Mouse (Mus musculus): Measurements from ENCODE around the gene Prr22. TPM values are rescaled to one million over a fixed set of nuclear protein-coding genes. Genes with fewer than 3 reads are reported as not detected.

Gene Prr22
- 0.77 and 1.1 TPM in 2 replicates for polyA plus RNA-seq (2014; fragmentation: Nextera tagmentation; extraction: Ambion mirVana)

- Histone ChIP-seq H3K4me3 (ENCODE audit: low read depth, low read length) (no peak within 1 kb of the TSS), H3K4me2 (ENCODE audit: low read depth) (no peak within 1 kb of the TSS), H3K9me3 (ENCODE audit: control insufficient read depth, low read length) (no peaks in the 10 kb centered on the region), H3K36me3 (ENCODE audit: control insufficient read depth, insufficient read depth, low read length) (peaks cover 19% of the 10 kb centered on the region), H3K4me1 (ENCODE audit: control insufficient read depth, insufficient read depth, low read length) (0 out of 2 replicates have a peak, but pooled peaks cover 3% of the 10 kb centered on the region), H3K27ac (ENCODE audit: low read depth, low read length) (no peak within 1 kb of the TSS), H3K27me3 (ENCODE audit: control insufficient read depth, insufficient read depth, low read length) (no peaks in the 10 kb centered on the region), H3K9ac (ENCODE audit: low read length) (no peak within 1 kb of the TSS)
- ATAC-seq (ENCODE audit: insufficient read depth, low FRiP score, low TSS enrichment): no peak
- 96% methylated on average over 5 of the region's 5 CpGs for WGBS
- DNase-seq (ENCODE audit: low spot score): no peak
These were observed at the start of gene Prr22 for GRCm38 (mm10) chr17:56769950-56770349. Prr22 (plus strand) TSS chr17:56770250.

GRCm38 (mm10) chr17:56722441-56722840, 47.6 kb upstream of the Prr22 start:
- H3K27me3 ChIP-seq (ENCODE audit: control insufficient read depth, insufficient read depth, low read length): no peaks in the 10 kb centered on the region
- WGBS: 41% methylated on average over 5 of the region's 5 CpGs
- H3K9me3 ChIP-seq (ENCODE audit: control insufficient read depth, low read length): no peaks in the 10 kb centered on the region
- DNase-seq (ENCODE audit: low spot score): no peak
- no peak overlapping the region for H3K27ac ChIP-seq (ENCODE audit: low read depth, low read length)
- H3K4me3 ChIP-seq (ENCODE audit: low read depth, low read length): no peak overlapping the region
- no peak overlapping the region for H3K9ac ChIP-seq (ENCODE audit: low read length)
- H3K36me3 ChIP-seq (ENCODE audit: control insufficient read depth, insufficient read depth, low read length): peaks cover 6% of the 10 kb centered on the region
- no peak for ATAC-seq (ENCODE audit: insufficient read depth, low FRiP score, low TSS enrichment)
- peaks cover 4% of the 10 kb centered on the region for H3K4me1 ChIP-seq (ENCODE audit: control insufficient read depth, insufficient read depth, low read length)
- no peak overlapping the region for H3K4me2 ChIP-seq (ENCODE audit: low read depth)

GRCm38 (mm10) chr17:56723419-56724161, 46.5 kb upstream of the Prr22 start:
- Histone ChIP-seq H3K9me3 (ENCODE audit: control insufficient read depth, low read length) (no peaks in the 10 kb centered on the region), H3K4me3 (ENCODE audit: low read depth, low read length) (no peak overlapping the region), H3K27ac (ENCODE audit: low read depth, low read length) (no peak overlapping the region), H3K9ac (ENCODE audit: low read length) (no peak overlapping the region), H3K27me3 (ENCODE audit: control insufficient read depth, insufficient read depth, low read length) (no peaks in the 10 kb centered on the region), H3K4me2 (ENCODE audit: low read depth) (no peak overlapping the region), H3K36me3 (ENCODE audit: control insufficient read depth, insufficient read depth, low read length) (peaks cover 6% of the 10 kb centered on the region), H3K4me1 (ENCODE audit: control insufficient read depth, insufficient read depth, low read length) (peaks cover 3% of the 10 kb centered on the region)
- ATAC-seq (ENCODE audit: insufficient read depth, low FRiP score, low TSS enrichment) (no peak), DNase-seq (ENCODE audit: low spot score) (no peak)
- 88% methylated on average over 11 of the region's 11 CpGs for WGBS

GRCm38 (mm10) chr17:56727029-56727649, 42.9 kb upstream of the Prr22 start:
- peaks cover 3% of the 10 kb centered on the region; the same call in 1 of the 2 replicates for H3K4me1 ChIP-seq (ENCODE audit: control insufficient read depth, insufficient read depth, low read length)
- H3K9me3 ChIP-seq (ENCODE audit: control insufficient read depth, low read length): no peaks in the 10 kb centered on the region
- H3K4me2 ChIP-seq (ENCODE audit: low read depth): no peak overlapping the region
- H3K27me3 ChIP-seq (ENCODE audit: control insufficient read depth, insufficient read depth, low read length): no peaks in the 10 kb centered on the region
- 7% methylated on average over 7 of the region's 7 CpGs for whole genome bisulfite sequencing
- H3K36me3 ChIP-seq (ENCODE audit: control insufficient read depth, insufficient read depth, low read length): peaks cover 4% of the 10 kb centered on the region
- no peak overlapping the region for H3K9ac ChIP-seq (ENCODE audit: low read length)
- DNase-seq (ENCODE audit: low spot score) (no peak), ATAC-seq (ENCODE audit: insufficient read depth, low FRiP score, low TSS enrichment) (no peak)
- no peak overlapping the region for H3K4me3 ChIP-seq (ENCODE audit: low read depth, low read length)
- H3K27ac ChIP-seq (ENCODE audit: low read depth, low read length): no peak overlapping the region

GRCm38 (mm10) chr17:56727659-56728058, 42.4 kb upstream of the Prr22 start:
- H3K4me2 ChIP-seq (ENCODE audit: low read depth): no peak overlapping the region; the same call in 1 of the 2 replicates
- H3K27me3 ChIP-seq (ENCODE audit: control insufficient read depth, insufficient read depth, low read length): no peaks in the 10 kb centered on the region
- H3K9ac ChIP-seq (ENCODE audit: low read length): no peak overlapping the region
- no peak overlapping the region for H3K27ac ChIP-seq (ENCODE audit: low read depth, low read length)
- peaks cover 4% of the 10 kb centered on the region for H3K36me3 ChIP-seq (ENCODE audit: control insufficient read depth, insufficient read depth, low read length)
- peaks cover 3% of the 10 kb centered on the region; the same call in 1 of the 2 replicates for H3K4me1 ChIP-seq (ENCODE audit: control insufficient read depth, insufficient read depth, low read length)
- H3K4me3 ChIP-seq (ENCODE audit: low read depth, low read length): no peak overlapping the region
- H3K9me3 ChIP-seq (ENCODE audit: control insufficient read depth, low read length): no peaks in the 10 kb centered on the region
- 10% methylated on average over 12 of the region's 12 CpGs for WGBS
- DNase-seq (ENCODE audit: low spot score) (no peak), ATAC-seq (ENCODE audit: insufficient read depth, low FRiP score, low TSS enrichment) (no peak)

- Histone ChIP-seq H3K4me3 (ENCODE audit: low read depth, low read length) (no peak overlapping the region), H3K9ac (ENCODE audit: low read length) (no peak overlapping the region), H3K4me1 (ENCODE audit: control insufficient read depth, insufficient read depth, low read length) (peaks cover 3% of the 10 kb centered on the region; the same call in 1 of the 2 replicates), H3K27ac (ENCODE audit: low read depth, low read length) (no peak overlapping the region), H3K4me2 (ENCODE audit: low read depth) (no peak overlapping the region; the same call in 1 of the 2 replicates), H3K9me3 (ENCODE audit: control insufficient read depth, low read length) (no peaks in the 10 kb centered on the region), H3K36me3 (ENCODE audit: control insufficient read depth, insufficient read depth, low read length) (peaks cover 4% of the 10 kb centered on the region), H3K27me3 (ENCODE audit: control insufficient read depth, insufficient read depth, low read length) (no peaks in the 10 kb centered on the region)
- ATAC-seq (ENCODE audit: insufficient read depth, low FRiP score, low TSS enrichment) (no peak), DNase-seq (ENCODE audit: low spot score) (no peak)
- WGBS: 27% methylated on average over 12 of the region's 12 CpGs
These were observed 41.9 kb upstream of the Prr22 start for GRCm38 (mm10) chr17:56728117-56728516.

GRCm38 (mm10) chr17:56729151-56729550, 40.9 kb upstream of the Prr22 start:
- no peak overlapping the region for H3K4me2 ChIP-seq (ENCODE audit: low read depth)
- DNase-seq (ENCODE audit: low spot score): no peak
- no peaks in the 10 kb centered on the region for H3K27me3 ChIP-seq (ENCODE audit: control insufficient read depth, insufficient read depth, low read length)
- peaks cover 3% of the 10 kb centered on the region; the same call in 1 of the 2 replicates for H3K4me1 ChIP-seq (ENCODE audit: control insufficient read depth, insufficient read depth, low read length)
- H3K9ac ChIP-seq (ENCODE audit: low read length): no peak overlapping the region
- H3K4me3 ChIP-seq (ENCODE audit: low read depth, low read length): no peak overlapping the region
- ATAC-seq (ENCODE audit: insufficient read depth, low FRiP score, low TSS enrichment): no peak
- WGBS: 50% methylated on average over 6 of the region's 6 CpGs
- no peak overlapping the region for H3K27ac ChIP-seq (ENCODE audit: low read depth, low read length)
- H3K36me3 ChIP-seq (ENCODE audit: control insufficient read depth, insufficient read depth, low read length): no peaks in the 10 kb centered on the region
- H3K9me3 ChIP-seq (ENCODE audit: control insufficient read depth, low read length): no peaks in the 10 kb centered on the region

- 61% methylated on average over 2 of the region's 2 CpGs for WGBS
- Histone ChIP-seq H3K4me3 (ENCODE audit: low read depth, low read length) (no peak overlapping the region), H3K4me2 (ENCODE audit: low read depth) (no peak overlapping the region), H3K9ac (ENCODE audit: low read length) (no peak overlapping the region), H3K27ac (ENCODE audit: low read depth, low read length) (no peak overlapping the region), H3K36me3 (ENCODE audit: control insufficient read depth, insufficient read depth, low read length) (no peaks in the 10 kb centered on the region), H3K9me3 (ENCODE audit: control insufficient read depth, low read length) (no peaks in the 10 kb centered on the region), H3K4me1 (ENCODE audit: control insufficient read depth, insufficient read depth, low read length) (peaks cover 3% of the 10 kb centered on the region; the same call in 1 of the 2 replicates), H3K27me3 (ENCODE audit: control insufficient read depth, insufficient read depth, low read length) (no peaks in the 10 kb centered on the region)
- ATAC-seq (ENCODE audit: insufficient read depth, low FRiP score, low TSS enrichment) (no peak), DNase-seq (ENCODE audit: low spot score) (no peak)
These were observed 40.4 kb upstream of the Prr22 start for GRCm38 (mm10) chr17:56729656-56730055.

- Histone ChIP-seq H3K36me3 (ENCODE audit: control insufficient read depth, insufficient read depth, low read length) (no peaks in the 10 kb centered on the region), H3K9ac (ENCODE audit: low read length) (no peak overlapping the region), H3K4me3 (ENCODE audit: low read depth, low read length) (no peak overlapping the region), H3K27me3 (ENCODE audit: control insufficient read depth, insufficient read depth, low read length) (no peaks in the 10 kb centered on the region), H3K27ac (ENCODE audit: low read depth, low read length) (no peak overlapping the region), H3K4me2 (ENCODE audit: low read depth) (no peak overlapping the region), H3K4me1 (ENCODE audit: control insufficient read depth, insufficient read depth, low read length) (no peaks in the 10 kb centered on the region), H3K9me3 (ENCODE audit: control insufficient read depth, low read length) (no peaks in the 10 kb centered on the region)
- ATAC-seq (ENCODE audit: insufficient read depth, low FRiP score, low TSS enrichment) (no peak), DNase-seq (ENCODE audit: low spot score) (no peak)
- 48% methylated on average over 8 of the region's 8 CpGs for WGBS
These were observed 33.5 kb upstream of the Prr22 start for GRCm38 (mm10) chr17:56736534-56736933.

All from neural tube, embryonic 11.5 days (tissue).